Mouse (Mus musculus) erythroblast, adult 5-6 weeks (primary cell): ENCODE data around the gene Ptgfrn. TPM values are rescaled to one million over a fixed set of nuclear protein-coding genes. Genes with fewer than 3 reads are reported as not detected.

Source experiments
- ATAC-seq: replicated peaks from 2 replicates; pipeline ENCODE4 v1.8.0; 2016; ENCODE audit warnings: moderate number of reproducible peaks, mild to moderate bottlenecking, moderate TSS enrichment, inconsistent platforms; ENCODE audit not compliant: poor library complexity, low FRiP score, severe bottlenecking
- total RNA-seq, 2 experiments: library from RNA; stranded (forward) in 1 of 2; stranded (reverse) in 1 of 2; fragments of 150-400 nt in 1 of 2; fragments of 200-764, 138-1000 nt in 1 of 2; gene quantifications; 2 replicates each; pipeline versions ENCODE4 v1.2.3 to v1.2.4; 2015 to 2017; ENCODE audit warnings: low replicate concordance in 2 of 2

Ptgfrn gene
- total RNA-seq, 2 experiments from 2014 or later, result 0.09 to 6.3 TPM

- no peak for ATAC-seq
Observed at GRCm38 (mm10) chr3:101117774-101118173, 7.7 kb upstream of the Ptgfrn start.

- no peak for ATAC-seq
Observed at GRCm38 (mm10) chr3:101117386-101117749, 7.3 kb upstream of the Ptgfrn start.

GRCm38 (mm10) chr3:101116431-101117385, 6.6 kb upstream of the Ptgfrn start:
- ATAC-seq, result no peak

GRCm38 (mm10) chr3:101112518-101112894, 2.4 kb upstream of the Ptgfrn start:
- no peak for ATAC-seq

GRCm38 (mm10) chr3:101111848-101112517, 1.9 kb upstream of the Ptgfrn start:
- no peak for ATAC-seq

- no peak for ATAC-seq
Observed at GRCm38 (mm10) chr3:101111321-101111720, 1.2 kb upstream of the Ptgfrn start.

GRCm38 (mm10) chr3:101110838-101111103, 693 bp upstream of the Ptgfrn start:
- no peak for ATAC-seq

- ATAC-seq, result no peak
Observed at GRCm38 (mm10) chr3:101109558-101110021, 488 bp downstream of the Ptgfrn start.

- no peak for ATAC-seq
Observed at GRCm38 (mm10) chr3:101108848-101109247, 1.2 kb downstream of the Ptgfrn start.

GRCm38 (mm10) chr3:101108282-101108681, 1.8 kb downstream of the Ptgfrn start:
- no peak for ATAC-seq

GRCm38 (mm10) chr3:101106326-101106725, 3.8 kb downstream of the Ptgfrn start:
- no peak for ATAC-seq

- ATAC-seq, result no peak
Observed at GRCm38 (mm10) chr3:101105486-101105885, 4.6 kb downstream of the Ptgfrn start.

GRCm38 (mm10) chr3:101104883-101105282, 5.2 kb downstream of the Ptgfrn start:
- ATAC-seq, result no peak

- ATAC-seq, result no peak
Observed at GRCm38 (mm10) chr3:101103770-101104169, 6.3 kb downstream of the Ptgfrn start.

GRCm38 (mm10) chr3:101102106-101102505, 8.0 kb downstream of the Ptgfrn start:
- ATAC-seq, result no peak

- ATAC-seq, result no peak
Observed at GRCm38 (mm10) chr3:101101184-101101583, 8.9 kb downstream of the Ptgfrn start.

GRCm38 (mm10) chr3:101099701-101100357, 10.2 kb downstream of the Ptgfrn start:
- no peak for ATAC-seq

- ATAC-seq, result no peak
Observed at GRCm38 (mm10) chr3:101098073-101098472, 12.0 kb downstream of the Ptgfrn start.

- ATAC-seq, result no peak
Observed at GRCm38 (mm10) chr3:101097146-101097800, 12.8 kb downstream of the Ptgfrn start.

GRCm38 (mm10) chr3:101095761-101096449, 14.2 kb downstream of the Ptgfrn start:
- no peak for ATAC-seq
